Mouse (Mus musculus) myocyte (in vitro differentiated cells): ENCODE data around the gene Ooep. TPM values are rescaled to one million over a fixed set of nuclear protein-coding genes. Genes with fewer than 3 reads are reported as not detected.

Experiments
- H3K27me3 ChIP-seq: one replicate; pipeline ENCODE4 v1.6.1; 2011; ENCODE audit not compliant: control insufficient read depth, insufficient read depth, insufficient read length
- H3K36me3 ChIP-seq: one replicate; pipeline ENCODE4 v1.6.1; 2011; ENCODE audit not compliant: control insufficient read depth, insufficient read depth
- H3K4me2 ChIP-seq: one replicate; pipeline ENCODE4 v1.6.1; 2011; ENCODE audit warnings: low read depth, control low read depth
- H3K4me3 ChIP-seq: one replicate; pipeline ENCODE4 v1.5.1; 2011; ENCODE audit warnings: mild to moderate bottlenecking, control low read depth, moderate library complexity
- H3K79me2 ChIP-seq: one replicate; pipeline ENCODE4 v1.6.1; 2011; ENCODE audit not compliant: control insufficient read depth, insufficient read depth
- H3ac ChIP-seq: one replicate; pipeline ENCODE4 v1.6.1; 2011; ENCODE audit not compliant: control insufficient read depth, insufficient read length
- CEBPB ChIP-seq: IDR thresholded peaks from 2 replicates; pipeline ENCODE4 v1.6.1; 2011; ENCODE audit warnings: mild to moderate bottlenecking, moderate library complexity; ENCODE audit not compliant: poor library complexity, insufficient read depth, severe bottlenecking
- E2F4 ChIP-seq: IDR thresholded peaks from one replicate; pipeline ENCODE4 v1.6.1; 2011; ENCODE audit warnings: mild to moderate bottlenecking, control low read depth, moderate library complexity; ENCODE audit not compliant: insufficient read depth
- MAX ChIP-seq: IDR thresholded peaks from one replicate; pipeline ENCODE4 v1.6.1; 2011; ENCODE audit warnings: low read depth, mild to moderate bottlenecking, control low read depth
- MYOD1 ChIP-seq, 3 experiments: IDR thresholded peaks; one replicate each; pipeline ENCODE4 v1.6.1; 2011; ENCODE audit warnings: control low read depth in 2 of 3, low read depth in 2 of 3, mild to moderate bottlenecking in 2 of 3, moderate library complexity in 1 of 3; ENCODE audit not compliant: insufficient read length in 2 of 3, control insufficient read depth in 1 of 3
- MYOG ChIP-seq, 3 experiments: IDR thresholded peaks; one replicate each; pipeline ENCODE4 v1.6.1; 2011; ENCODE audit warnings: control low read depth in 2 of 3, low read depth in 2 of 3, mild to moderate bottlenecking in 2 of 3; ENCODE audit not compliant: insufficient read length in 2 of 3, control insufficient read depth in 1 of 3, insufficient read depth in 1 of 3
- POLR2A ChIP-seq: IDR thresholded peaks from one replicate; pipeline ENCODE4 v1.6.1; 2011; ENCODE audit warnings: low read depth, mild to moderate bottlenecking, control low read depth, moderate library complexity; ENCODE audit not compliant: insufficient read length
- POLR2AphosphoS2 ChIP-seq: IDR thresholded peaks from one replicate; pipeline ENCODE4 v1.6.1; 2011; ENCODE audit warnings: low read depth, control low read depth; ENCODE audit not compliant: insufficient read length
- REST ChIP-seq: IDR thresholded peaks from one replicate; pipeline ENCODE4 v1.6.1; 2011; ENCODE audit warnings: mild to moderate bottlenecking, control low read depth, moderate library complexity; ENCODE audit not compliant: insufficient read depth, insufficient read length
- SRF ChIP-seq: IDR thresholded peaks from one replicate; pipeline ENCODE4 v1.6.1; 2011; ENCODE audit warnings: low read depth; ENCODE audit not compliant: control insufficient read depth, insufficient read length
- TCF12 ChIP-seq: IDR thresholded peaks from one replicate; pipeline ENCODE4 v1.6.1; 2011; ENCODE audit warnings: mild to moderate bottlenecking, control low read depth; ENCODE audit not compliant: poor library complexity, insufficient read depth, severe bottlenecking
- TCF3 ChIP-seq: IDR thresholded peaks from one replicate; pipeline ENCODE4 v1.6.1; 2011; ENCODE audit warnings: low read depth, control low read depth; ENCODE audit not compliant: insufficient read length
- USF1 ChIP-seq: IDR thresholded peaks from one replicate; pipeline ENCODE4 v1.6.1; 2011; ENCODE audit warnings: low read depth, mild to moderate bottlenecking, control low read depth, moderate library complexity
- polyA plus RNA-seq: library from polyadenylated mRNA; unstranded; fragments of >200 nt; fragmentation: generic; extraction: Trizol; gene quantifications from one replicate; pipeline ENCODE4 v1.2.1, GENCODE M21; 2012; ENCODE audit warnings: missing spikeins

Gene Ooep
- polyA plus RNA-seq, 1 experiment = 0.01 TPM

GRCm38 (mm10) chr9:78400570-78400969, 22.0 kb upstream of the Ooep start:
- Histone ChIP-seq H3K27me3 (no peaks in the 10 kb centered on the region), H3K36me3 (no peaks in the 10 kb centered on the region), H3ac (no peak overlapping the region), H3K79me2 (no peaks in the 10 kb centered on the region), H3K4me3 (no peak overlapping the region), H3K4me2 (no peak overlapping the region)
- TF ChIP-seq USF1 (no peak), SRF (no peak), REST (no peak), POLR2AphosphoS2 (no peak), TCF12 (no peak), POLR2A (no peak), MAX (no peak), MYOD1 (IDR thresholded peaks at IDR 0.05; ENCODE audit: control insufficient read depth in 1 of 3, insufficient read length in 2 of 3, low read depth in 2 of 3) (no peak), CEBPB (no peak), MYOG (IDR thresholded peaks at IDR 0.05; ENCODE audit: control insufficient read depth in 1 of 3, insufficient read depth in 1 of 3, insufficient read length in 2 of 3, low read depth in 2 of 3) (no peak), TCF3 (no peak), E2F4 (no peak)

DNA sequence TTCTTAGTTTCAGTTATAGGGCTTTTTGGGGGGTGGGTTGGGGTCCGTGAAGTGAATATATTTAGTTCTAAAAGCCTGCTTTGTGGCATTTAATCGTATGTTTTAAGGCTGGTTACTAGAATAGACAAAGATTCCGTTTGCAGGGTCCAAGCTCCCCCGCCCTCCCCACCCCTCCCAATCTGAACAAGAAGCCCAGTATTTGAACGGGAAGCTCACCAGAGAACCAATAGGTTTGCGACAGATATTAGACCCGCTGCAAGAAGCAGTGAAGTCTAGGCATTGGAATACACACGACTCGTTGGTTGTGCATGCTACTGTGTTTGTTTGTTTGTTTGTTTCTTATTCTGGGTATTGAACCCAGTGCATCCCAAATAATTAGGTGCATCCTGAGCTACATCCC, 18.0 kb upstream of the Ooep start:
- no peak overlapping the region for H3K4me2 ChIP-seq
- H3K36me3 ChIP-seq = no peaks in the 10 kb centered on the region
- H3K27me3 ChIP-seq = no peaks in the 10 kb centered on the region
- TF ChIP-seq POLR2AphosphoS2 (no peak), POLR2A (no peak), REST (no peak), USF1 (no peak), TCF12 (no peak), MAX (no peak), E2F4 (no peak), TCF3 (no peak), MYOD1 (IDR thresholded peaks at IDR 0.05; ENCODE audit: control insufficient read depth in 1 of 3, insufficient read length in 2 of 3, low read depth in 2 of 3) (no peak), CEBPB (no peak), MYOG (IDR thresholded peaks at IDR 0.05; ENCODE audit: control insufficient read depth in 1 of 3, insufficient read depth in 1 of 3, insufficient read length in 2 of 3, low read depth in 2 of 3) (no peak), SRF (no peak)
- H3K4me3 ChIP-seq = no peak overlapping the region
- no peaks in the 10 kb centered on the region for H3K79me2 ChIP-seq
- no peak overlapping the region for H3ac ChIP-seq

- H3K4me2 ChIP-seq = no peak within 1 kb of the TSS
- H3K27me3 ChIP-seq = no peaks in the 10 kb centered on the region
- H3K79me2 ChIP-seq = no peaks in the 10 kb centered on the region
- H3K36me3 ChIP-seq = no peaks in the 10 kb centered on the region
- no peak within 1 kb of the TSS for H3ac ChIP-seq
- no peak for TF ChIP-seq TCF12
- TF ChIP-seq REST = no peak
- no peak for TF ChIP-seq MYOG (IDR thresholded peaks at IDR 0.05; ENCODE audit: control insufficient read depth in 1 of 3, insufficient read depth in 1 of 3, insufficient read length in 2 of 3, low read depth in 2 of 3)
- TF ChIP-seq CEBPB = no peak
- TF ChIP-seq MAX = no peak
- no peak for TF ChIP-seq POLR2AphosphoS2
- no peak for TF ChIP-seq MYOD1 (IDR thresholded peaks at IDR 0.05; ENCODE audit: control insufficient read depth in 1 of 3, insufficient read length in 2 of 3, low read depth in 2 of 3)
- no peak for TF ChIP-seq USF1
- no peak for TF ChIP-seq SRF
- TF ChIP-seq TCF3 = no peak
- TF ChIP-seq POLR2A = no peak
- TF ChIP-seq E2F4 = no peak
- no peak within 1 kb of the TSS for H3K4me3 ChIP-seq
These were observed 17.3 kb upstream of the Ooep start, which contains the start of gene Ddx43 for GRCm38 (mm10) chr9:78395630-78396351. TSS of gene Ddx43 (plus strand) at chr9:78395777.

DNA sequence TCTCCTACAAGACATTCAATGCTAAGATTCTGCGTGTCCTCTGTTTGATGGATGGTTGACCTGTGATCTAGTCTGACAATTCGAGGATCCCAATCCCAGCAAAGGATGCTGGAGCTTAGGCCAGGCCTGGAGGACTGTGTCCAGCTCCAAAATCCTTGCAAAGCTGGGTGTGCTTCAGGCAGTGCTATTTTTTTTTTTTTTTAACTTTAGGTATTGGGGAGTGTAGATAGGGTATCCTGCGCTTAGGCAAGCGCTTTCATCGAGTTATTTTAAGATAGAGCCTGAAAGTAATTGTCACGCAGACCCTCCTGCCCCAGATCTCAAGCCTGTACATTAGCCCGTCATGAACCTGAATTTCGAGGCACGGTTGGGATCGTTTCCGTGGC, 16.7 kb upstream of the Ooep start:
- H3K4me2 ChIP-seq = no peak overlapping the region
- no peak for TF ChIP-seq POLR2AphosphoS2
- no peaks in the 10 kb centered on the region for H3K27me3 ChIP-seq
- no peaks in the 10 kb centered on the region for H3K79me2 ChIP-seq
- no peak overlapping the region for H3ac ChIP-seq
- no peaks in the 10 kb centered on the region for H3K36me3 ChIP-seq
- H3K4me3 ChIP-seq = no peak overlapping the region

DNA sequence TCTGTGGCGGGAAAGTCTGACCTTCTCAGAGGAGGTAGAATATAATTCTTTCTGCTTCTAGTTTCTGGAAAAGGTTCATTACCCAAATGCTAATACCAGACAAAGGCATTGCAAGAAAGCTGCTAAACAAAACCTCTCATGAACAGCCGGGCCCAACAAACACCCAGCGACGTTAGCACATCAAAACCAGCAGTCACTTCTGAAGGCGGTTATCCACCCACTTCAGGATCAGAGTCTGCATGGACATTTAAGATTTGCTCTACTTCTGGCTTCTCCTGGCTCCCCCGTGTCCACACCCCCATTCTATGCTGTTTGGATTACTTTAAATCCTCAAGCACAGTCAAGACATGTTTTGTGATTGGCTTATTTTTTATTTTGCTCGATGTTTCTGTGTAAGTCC, 16.1 kb upstream of the Ooep start:
- Histone ChIP-seq H3K4me3 (no peak overlapping the region), H3K27me3 (no peaks in the 10 kb centered on the region)
- no peak for TF ChIP-seq MAX
- TF ChIP-seq POLR2AphosphoS2 = no peak
- TF ChIP-seq TCF3 = no peak
- TF ChIP-seq CEBPB = no peak
- no peak for TF ChIP-seq SRF
- no peak for TF ChIP-seq REST
- TF ChIP-seq E2F4 = no peak
- TF ChIP-seq MYOG (IDR thresholded peaks at IDR 0.05; ENCODE audit: control insufficient read depth in 1 of 3, insufficient read depth in 1 of 3, insufficient read length in 2 of 3, low read depth in 2 of 3) = no peak
- no peak for TF ChIP-seq POLR2A
- no peak for TF ChIP-seq USF1
- no peak for TF ChIP-seq TCF12
- TF ChIP-seq MYOD1 (IDR thresholded peaks at IDR 0.05; ENCODE audit: control insufficient read depth in 1 of 3, insufficient read length in 2 of 3, low read depth in 2 of 3) = no peak

More for the DNA sequence above, 16.1 kb upstream of the Ooep start:
- Histone ChIP-seq H3K4me2 (no peak overlapping the region), H3K36me3 (no peaks in the 10 kb centered on the region), H3K79me2 (no peaks in the 10 kb centered on the region), H3ac (no peak overlapping the region)
